Mouse (Mus musculus): ENCODE data around the gene Numb. TPM values are rescaled to one million over a fixed set of nuclear protein-coding genes. Genes with fewer than 3 reads are reported as not detected.

The Numb gene
- 35.7 and 36.1 TPM in 2 replicates for polyA plus RNA-seq (2015; fragmentation: Nextera tagmentation; extraction: Ambion mirVana)

DNA sequence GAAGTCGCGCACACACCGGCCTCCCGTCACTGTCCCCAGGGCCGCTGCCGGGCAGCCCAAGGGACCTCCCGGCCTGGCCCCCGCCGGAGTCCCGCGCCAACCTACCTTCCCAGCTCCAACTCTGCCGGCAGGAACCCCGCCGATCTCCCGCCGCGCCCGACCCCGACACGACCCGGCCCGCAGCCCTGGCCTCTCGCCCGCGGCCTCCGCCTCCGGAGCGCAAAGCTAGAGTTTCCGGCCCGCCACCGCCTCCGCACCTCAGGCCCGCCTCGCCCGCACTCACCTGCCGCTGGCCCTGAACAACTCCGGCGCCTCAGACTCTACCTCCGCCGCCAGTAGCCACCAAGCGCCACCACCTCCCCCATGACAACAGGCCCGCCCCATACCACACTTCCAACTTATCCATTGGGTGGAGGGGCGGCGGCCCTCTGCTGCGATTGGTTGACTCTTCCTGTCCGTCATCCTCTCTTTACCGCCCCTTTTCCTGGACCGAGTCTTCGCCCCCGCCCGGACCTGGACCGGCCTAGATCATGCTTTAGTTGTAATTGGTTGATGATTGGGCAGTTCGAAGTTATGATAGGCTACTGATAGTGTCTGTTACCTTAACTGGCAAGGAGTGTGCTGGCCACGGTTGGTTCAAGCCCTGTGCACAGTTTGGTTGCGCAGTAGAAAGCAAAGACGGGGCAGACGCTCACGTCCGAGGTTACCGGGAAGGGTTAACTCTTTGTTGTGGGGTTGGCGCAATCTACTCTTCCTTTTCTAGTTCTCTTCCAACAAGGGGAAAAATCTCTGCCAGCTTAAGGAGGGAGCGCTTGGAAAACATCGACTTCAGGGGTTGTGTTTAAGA is at the start of gene Numb:
Gene Numb, minus strand, starts transcription at position 400 of the 847 bp plus-strand sequence.
- under 1% methylated on average over 63 of the region's 63 CpGs for WGBS
- H3K36me3 ChIP-seq (ENCODE audit: control insufficient read depth, insufficient read depth, low read length) = 0 out of 2 replicates have a peak, but pooled peaks cover 2% of the 10 kb centered on the region

DNA sequence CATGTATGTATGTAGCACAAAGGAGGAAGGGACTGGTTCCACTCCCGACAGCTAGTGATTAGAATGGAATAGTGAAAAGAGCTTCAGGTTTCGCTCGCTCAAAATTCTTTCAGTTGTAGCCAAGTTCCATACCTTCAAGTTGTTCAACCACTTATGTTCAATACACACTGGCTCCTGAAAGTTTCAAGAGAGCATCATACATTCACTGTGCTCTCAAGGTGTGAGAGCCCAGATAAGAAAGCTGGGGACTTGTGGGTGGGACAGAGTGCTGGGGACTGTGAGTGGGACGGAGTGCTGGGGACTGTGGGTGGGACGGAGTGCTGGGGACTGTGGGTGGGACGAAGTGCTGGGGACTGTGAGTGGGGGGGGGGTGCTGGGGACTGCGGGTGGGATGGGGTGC is 43.5 kb upstream of the Numb start:
- WGBS = 82% methylated on average over 7 of the region's 7 CpGs
- Histone ChIP-seq H3K4me3 (ENCODE audit: low read length) (no peak overlapping the region), H3K27me3 (replicated peaks; ENCODE audit: control insufficient read depth, insufficient read depth, low read length) (no peaks in the 10 kb centered on the region), H3K4me2 (ENCODE audit: low read depth, low read length) (no peak overlapping the region), H3K27ac (ENCODE audit: low read length) (no peak overlapping the region), H3K9me3 (ENCODE audit: control insufficient read depth, low read length) (no peaks in the 10 kb centered on the region), H3K36me3 (ENCODE audit: control insufficient read depth, insufficient read depth, low read length) (no peaks in the 10 kb centered on the region), H3K9ac (ENCODE audit: low read depth, low read length) (no peak overlapping the region), H3K4me1 (ENCODE audit: control insufficient read depth, insufficient read depth, low read length) (no peaks in the 10 kb centered on the region)
- no peak for ATAC-seq

More for the DNA sequence above, at the start of gene Numb:
- peak within 1 kb of the TSS; percentile 90 for H3K27ac ChIP-seq (ENCODE audit: low read length)
- H3K4me1 ChIP-seq (ENCODE audit: control insufficient read depth, insufficient read depth, low read length) = peaks cover 22% of the 10 kb centered on the region
- ATAC-seq = peak; percentile 99
- H3K9ac ChIP-seq (ENCODE audit: low read depth, low read length) = peak within 1 kb of the TSS; percentile 96
- H3K4me3 ChIP-seq (ENCODE audit: low read length) = peak within 1 kb of the TSS; percentile 98
- peak within 1 kb of the TSS; percentile 73 for H3K4me2 ChIP-seq (ENCODE audit: low read depth, low read length)
- H3K9me3 ChIP-seq (ENCODE audit: control insufficient read depth, low read length) = no peaks in the 10 kb centered on the region
- H3K27me3 ChIP-seq (replicated peaks; ENCODE audit: control insufficient read depth, insufficient read depth, low read length) = no peaks in the 10 kb centered on the region

DNA sequence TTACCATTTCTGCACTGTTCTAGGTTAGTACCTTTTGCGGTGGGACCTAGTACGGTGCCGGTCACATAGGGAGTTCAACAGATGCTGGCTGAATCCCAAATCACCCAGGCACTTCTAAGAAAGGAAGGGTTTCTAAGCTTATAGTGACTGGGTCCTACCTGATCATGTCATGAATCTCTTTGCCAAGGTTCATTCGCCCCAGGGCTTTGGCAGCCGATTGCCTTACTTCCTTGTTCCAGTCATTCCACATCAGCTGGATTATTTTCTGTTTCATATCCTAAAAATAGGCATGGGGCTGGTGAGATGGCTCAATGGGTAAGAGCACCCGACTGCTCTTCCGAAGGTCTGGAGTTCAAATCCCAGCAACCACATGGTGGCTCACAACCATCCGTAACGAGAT is 36.5 kb upstream of the Numb start:
- ATAC-seq = no peak
- WGBS = 95% methylated on average over 9 of the region's 9 CpGs
- no peak overlapping the region for H3K4me3 ChIP-seq (ENCODE audit: low read length)
- H3K9ac ChIP-seq (ENCODE audit: low read depth, low read length) = no peak overlapping the region
- no peak overlapping the region for H3K4me2 ChIP-seq (ENCODE audit: low read depth, low read length)
- no peak overlapping the region for H3K27ac ChIP-seq (ENCODE audit: low read length)
- no peaks in the 10 kb centered on the region for H3K27me3 ChIP-seq (replicated peaks; ENCODE audit: control insufficient read depth, insufficient read depth, low read length)
- H3K36me3 ChIP-seq (ENCODE audit: control insufficient read depth, insufficient read depth, low read length) = no peaks in the 10 kb centered on the region
- H3K4me1 ChIP-seq (ENCODE audit: control insufficient read depth, insufficient read depth, low read length) = peaks cover 5% of the 10 kb centered on the region
- H3K9me3 ChIP-seq (ENCODE audit: control insufficient read depth, low read length) = no peaks in the 10 kb centered on the region

DNA sequence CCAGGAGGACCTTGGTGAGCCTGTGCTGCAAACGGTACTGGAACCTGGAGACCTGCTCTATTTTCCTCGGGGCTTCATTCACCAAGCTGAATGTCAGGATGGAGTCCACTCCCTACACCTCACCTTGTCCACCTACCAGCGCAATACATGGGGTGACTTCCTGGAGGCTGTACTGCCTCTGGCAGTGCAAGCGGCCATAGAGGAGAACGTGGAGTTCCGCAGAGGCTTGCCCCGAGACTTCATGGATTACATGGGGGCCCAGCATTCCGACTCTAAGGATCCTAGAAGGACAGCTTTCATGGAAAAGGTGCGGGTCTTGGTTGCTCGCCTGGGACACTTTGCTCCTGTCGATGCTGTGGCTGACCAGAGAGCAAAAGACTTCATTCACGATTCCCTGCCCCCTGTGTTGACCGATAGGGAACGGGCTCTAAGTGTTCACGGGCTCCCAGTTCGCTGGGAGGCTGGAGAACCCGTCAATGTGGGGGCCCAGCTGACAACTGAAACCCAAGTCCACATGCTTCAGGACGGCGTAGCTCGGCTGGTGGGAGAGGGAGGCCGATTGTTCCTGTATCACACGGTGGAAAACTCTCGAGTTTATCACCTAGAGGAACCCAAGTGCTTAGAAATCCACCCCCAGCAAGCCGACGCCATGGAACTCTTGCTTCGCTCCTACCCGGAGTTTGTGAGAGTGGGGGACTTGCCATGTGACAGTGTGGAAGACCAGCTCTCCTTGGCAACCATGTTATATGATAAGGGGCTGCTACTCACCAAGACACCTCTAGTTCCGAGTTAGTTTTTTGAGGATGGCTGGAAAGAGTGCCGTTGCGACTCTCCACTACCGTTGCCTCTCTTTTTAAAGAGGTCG is 30.2 kb upstream of the Numb start:
- Histone ChIP-seq H3K9ac (ENCODE audit: low read depth, low read length) (peak overlapping the region; percentile 91), H3K4me3 (ENCODE audit: low read length) (peak overlapping the region; percentile 96), H3K9me3 (ENCODE audit: control insufficient read depth, low read length) (no peaks in the 10 kb centered on the region), H3K27ac (ENCODE audit: low read length) (peak overlapping the region; percentile 90; the same call in 1 of the 2 replicates), H3K36me3 (ENCODE audit: control insufficient read depth, insufficient read depth, low read length) (peaks cover 4% of the 10 kb centered on the region; the same call in 1 of the 2 replicates), H3K4me1 (ENCODE audit: control insufficient read depth, insufficient read depth, low read length) (peaks cover 25% of the 10 kb centered on the region), H3K4me2 (ENCODE audit: low read depth, low read length) (peak overlapping the region; percentile 97), H3K27me3 (replicated peaks; ENCODE audit: control insufficient read depth, insufficient read depth, low read length) (no peaks in the 10 kb centered on the region)
- 53% methylated on average over 32 of the region's 32 CpGs for WGBS
- ATAC-seq = peak; percentile 38; the same call in 1 of the 2 replicates

DNA sequence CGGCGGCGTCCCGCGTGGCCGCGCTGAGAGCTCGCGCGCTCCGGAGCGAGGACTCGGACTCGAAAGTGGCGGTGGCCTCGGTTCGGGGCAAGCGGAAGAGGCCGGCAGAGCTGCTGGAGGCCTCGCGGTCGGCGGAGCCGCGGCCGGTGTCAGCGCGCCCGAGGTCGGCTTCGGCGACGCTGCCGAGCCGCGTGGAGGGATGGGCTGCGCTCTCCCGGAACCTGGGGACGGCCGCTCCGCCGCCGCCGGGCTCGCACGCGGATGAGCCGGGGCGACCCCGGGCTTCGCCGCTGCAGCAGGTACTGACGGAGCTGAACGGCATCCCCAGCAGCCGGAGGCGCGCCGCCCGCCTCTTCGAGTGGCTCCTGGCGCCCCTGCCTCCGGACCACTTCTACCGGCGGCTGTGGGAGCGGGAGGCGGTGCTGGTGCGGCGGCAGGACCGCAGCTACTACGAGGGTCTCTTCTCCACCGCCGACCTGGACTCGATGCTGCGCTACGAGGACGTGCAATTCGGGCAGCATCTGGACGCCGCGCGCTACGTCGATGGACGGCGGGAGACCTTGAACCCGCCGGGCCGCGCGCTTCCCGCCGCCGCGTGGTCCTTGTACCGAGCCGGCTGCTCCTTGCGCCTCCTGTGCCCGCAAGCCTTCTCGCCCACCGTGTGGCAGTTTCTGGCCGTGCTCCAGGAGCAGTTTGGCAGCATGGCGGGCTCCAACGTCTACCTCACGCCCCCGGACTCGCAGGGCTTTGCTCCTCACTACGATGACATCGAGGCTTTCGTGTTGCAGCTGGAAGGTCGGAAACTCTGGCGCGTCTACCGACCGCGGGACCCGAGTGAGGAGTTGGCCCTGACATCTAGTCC is 29.3 kb upstream of the Numb start:
- WGBS = under 1% methylated on average over 116 of the region's 116 CpGs
- Histone ChIP-seq H3K27me3 (replicated peaks; ENCODE audit: control insufficient read depth, insufficient read depth, low read length) (no peaks in the 10 kb centered on the region), H3K4me3 (ENCODE audit: low read length) (peak overlapping the region; percentile 96), H3K4me2 (ENCODE audit: low read depth, low read length) (peak overlapping the region; percentile 97), H3K9me3 (ENCODE audit: control insufficient read depth, low read length) (no peaks in the 10 kb centered on the region), H3K9ac (ENCODE audit: low read depth, low read length) (peak overlapping the region; percentile 91), H3K27ac (ENCODE audit: low read length) (peak overlapping the region; percentile 90), H3K36me3 (ENCODE audit: control insufficient read depth, insufficient read depth, low read length) (peaks cover 4% of the 10 kb centered on the region; the same call in 1 of the 2 replicates), H3K4me1 (ENCODE audit: control insufficient read depth, insufficient read depth, low read length) (peaks cover 25% of the 10 kb centered on the region)
- ATAC-seq = peak; percentile 61

DNA sequence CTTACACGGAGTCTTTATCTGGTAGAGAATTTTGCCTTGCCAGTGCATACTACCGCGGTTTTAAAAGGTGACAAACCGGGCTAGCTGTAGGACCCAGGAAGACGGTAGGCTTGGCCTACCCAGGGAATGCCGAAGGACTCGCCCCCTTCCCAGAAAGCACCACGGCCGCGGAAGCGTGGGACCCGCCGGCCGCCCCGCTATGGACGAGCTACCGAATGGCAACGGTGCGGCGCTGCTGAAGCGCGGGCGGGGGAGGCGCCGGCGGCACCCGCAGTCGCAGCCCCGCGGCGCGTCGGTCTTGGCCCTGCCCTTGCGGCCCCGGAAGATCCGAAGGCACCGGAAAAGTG is 28.7 kb upstream of the Numb start, which contains the start of gene Riox1:
Gene Riox1, plus strand, starts transcription at position 116 of the 347 bp plus-strand sequence.
- H3K9ac ChIP-seq (ENCODE audit: low read depth, low read length) = peak within 1 kb of the TSS; percentile 91
- peak; percentile 95 for ATAC-seq
- peaks cover 25% of the 10 kb centered on the region for H3K4me1 ChIP-seq (ENCODE audit: control insufficient read depth, insufficient read depth, low read length)
- H3K9me3 ChIP-seq (ENCODE audit: control insufficient read depth, low read length) = no peaks in the 10 kb centered on the region
- peak within 1 kb of the TSS; percentile 97 for H3K4me2 ChIP-seq (ENCODE audit: low read depth, low read length)
- peak within 1 kb of the TSS; percentile 96 for H3K4me3 ChIP-seq (ENCODE audit: low read length)
- peaks cover 4% of the 10 kb centered on the region; the same call in 1 of the 2 replicates for H3K36me3 ChIP-seq (ENCODE audit: control insufficient read depth, insufficient read depth, low read length)
- under 1% methylated on average over 35 of the region's 37 CpGs for WGBS
- no peaks in the 10 kb centered on the region for H3K27me3 ChIP-seq (replicated peaks; ENCODE audit: control insufficient read depth, insufficient read depth, low read length)
- peak within 1 kb of the TSS; percentile 90 for H3K27ac ChIP-seq (ENCODE audit: low read length)

DNA sequence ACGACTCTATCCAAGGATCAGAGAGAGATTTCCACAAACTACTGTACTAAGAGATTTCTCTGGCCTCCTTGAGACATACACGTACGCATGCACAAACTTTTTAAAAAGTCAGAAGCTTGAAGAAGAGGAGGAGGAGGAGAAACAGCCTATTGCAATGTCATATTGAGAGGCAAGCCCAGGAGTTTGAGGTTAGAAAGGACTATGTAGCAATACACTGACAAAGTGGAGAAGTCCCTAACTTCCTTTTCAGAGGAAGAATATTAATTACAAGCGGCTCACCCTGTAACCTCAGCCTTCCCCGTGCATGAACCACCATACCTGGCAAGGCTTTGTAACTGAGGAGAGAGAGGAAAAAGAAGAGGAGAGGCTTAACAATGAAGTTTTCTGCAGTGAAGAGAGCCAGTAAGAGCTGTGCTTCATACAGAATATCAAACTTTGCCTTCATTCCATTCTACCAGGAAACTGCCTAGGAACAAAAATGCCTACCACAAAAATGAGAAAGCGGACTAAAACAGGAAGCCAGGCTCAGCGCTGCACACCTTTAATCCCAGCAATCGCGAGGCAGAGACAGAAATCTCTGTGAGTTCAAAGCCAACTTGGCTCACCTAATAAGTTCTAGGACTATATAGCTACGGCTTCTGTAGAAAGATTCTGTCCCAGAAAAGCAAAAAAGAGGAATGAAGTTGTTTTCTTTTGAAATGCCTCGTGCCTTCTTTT is 28.2 kb upstream of the Numb start:
- 0 out of 2 replicates have a peak, but pooled peaks have one; percentile 4 for ATAC-seq
- WGBS = 21% methylated on average over 11 of the region's 11 CpGs

DNA sequence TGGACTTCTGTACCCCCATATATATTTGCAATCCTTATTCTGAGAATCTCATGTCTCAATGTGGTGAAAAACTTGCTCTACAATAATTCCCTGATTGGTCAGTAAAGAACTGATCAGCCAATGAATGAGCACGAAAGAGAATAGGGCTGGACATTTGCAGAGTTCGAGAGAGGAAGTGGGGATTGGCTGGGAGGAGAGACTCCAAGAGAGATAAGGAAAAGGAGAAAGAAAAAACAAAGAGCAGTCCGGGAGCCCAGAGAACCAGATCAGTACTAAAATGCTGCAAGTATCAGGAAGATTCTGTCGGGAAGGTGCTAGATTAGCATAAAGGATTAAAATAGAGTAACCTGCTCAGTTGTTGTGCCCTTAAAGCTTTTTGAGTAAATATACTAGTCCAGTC is 27.3 kb upstream of the Numb start:
- Histone ChIP-seq H3K36me3 (ENCODE audit: control insufficient read depth, insufficient read depth, low read length) (peaks cover 4% of the 10 kb centered on the region; the same call in 1 of the 2 replicates), H3K4me2 (ENCODE audit: low read depth, low read length) (no peak overlapping the region), H3K4me1 (ENCODE audit: control insufficient read depth, insufficient read depth, low read length) (peaks cover 25% of the 10 kb centered on the region), H3K27me3 (replicated peaks; ENCODE audit: control insufficient read depth, insufficient read depth, low read length) (no peaks in the 10 kb centered on the region), H3K9ac (ENCODE audit: low read depth, low read length) (no peak overlapping the region), H3K4me3 (ENCODE audit: low read length) (no peak overlapping the region), H3K27ac (ENCODE audit: low read length) (no peak overlapping the region), H3K9me3 (ENCODE audit: control insufficient read depth, low read length) (no peaks in the 10 kb centered on the region)
- no peak for ATAC-seq
- 69% methylated on average over 4 of the region's 4 CpGs for WGBS

More for the DNA sequence above, 28.2 kb upstream of the Numb start:
- H3K27me3 ChIP-seq (replicated peaks; ENCODE audit: control insufficient read depth, insufficient read depth, low read length) = no peaks in the 10 kb centered on the region
- H3K27ac ChIP-seq (ENCODE audit: low read length) = peak overlapping the region; percentile 57; the same call in 1 of the 2 replicates
- peaks cover 25% of the 10 kb centered on the region for H3K4me1 ChIP-seq (ENCODE audit: control insufficient read depth, insufficient read depth, low read length)
- peak overlapping the region; percentile 91 for H3K9ac ChIP-seq (ENCODE audit: low read depth, low read length)
- peak overlapping the region; percentile 97 for H3K4me2 ChIP-seq (ENCODE audit: low read depth, low read length)
- peak overlapping the region; percentile 96 for H3K4me3 ChIP-seq (ENCODE audit: low read length)
- H3K9me3 ChIP-seq (ENCODE audit: control insufficient read depth, low read length) = no peaks in the 10 kb centered on the region
- H3K36me3 ChIP-seq (ENCODE audit: control insufficient read depth, insufficient read depth, low read length) = peaks cover 4% of the 10 kb centered on the region; the same call in 1 of the 2 replicates
